Mouse (Mus musculus): ENCODE results near the gene Tbx15. TPM values are rescaled to one million over a fixed set of nuclear protein-coding genes. Genes with fewer than 3 reads are reported as not detected.

The Tbx15 gene
- total RNA-seq, 2 experiments from 2014 or later, result 0.58 to 0.85 TPM

GRCm38 (mm10) chr3:99336866-99337265 lies 96.7 kb downstream of the Tbx15 start:
- no peak for ATAC-seq (replicated peaks; ENCODE audit: low FRiP score, poor library complexity, severe bottlenecking)

- no peak for ATAC-seq (replicated peaks; ENCODE audit: low FRiP score, poor library complexity, severe bottlenecking)
Observed at GRCm38 (mm10) chr3:99338756-99339155, 98.6 kb downstream of the Tbx15 start.

- no peak for ATAC-seq (replicated peaks; ENCODE audit: low FRiP score, poor library complexity, severe bottlenecking)
Observed at GRCm38 (mm10) chr3:99340021-99340420, 99.8 kb downstream of the Tbx15 start.

GRCm38 (mm10) chr3:99379616-99380250 lies 139.6 kb downstream of the Tbx15 start:
- ATAC-seq (replicated peaks; ENCODE audit: low FRiP score, poor library complexity, severe bottlenecking), result no peak

- no peak for ATAC-seq (replicated peaks; ENCODE audit: low FRiP score, poor library complexity, severe bottlenecking)
Observed at GRCm38 (mm10) chr3:99387127-99387526, 146.9 kb downstream of the Tbx15 start.

Other genes starting within 250 kb of the Tbx15 start
- gene Wars2, start 99.3 kb upstream of the Tbx15 start, total RNA-seq (2015; ENCODE audit: low replicate concordance), result 3.1 TPM in 1 of 2 replicates, not detected in the other
- gene Wars2, start 99.3 kb upstream of the Tbx15 start, total RNA-seq (2017; ENCODE audit: low replicate concordance), result 0.34 and 0.98 TPM in 2 replicates